Mouse (Mus musculus): ENCODE data around the gene Cdhr3. TPM values are rescaled to one million over a fixed set of nuclear protein-coding genes. Genes with fewer than 3 reads are reported as not detected.
"Not testable (repeated sequence)": the region's sequence is repeated elsewhere in the genome, so short reads cannot be mapped to it uniquely, and the experiment has no call there.

Gene Cdhr3
- polyA plus RNA-seq, 1 experiment from 2014 or later = not detected

DNA sequence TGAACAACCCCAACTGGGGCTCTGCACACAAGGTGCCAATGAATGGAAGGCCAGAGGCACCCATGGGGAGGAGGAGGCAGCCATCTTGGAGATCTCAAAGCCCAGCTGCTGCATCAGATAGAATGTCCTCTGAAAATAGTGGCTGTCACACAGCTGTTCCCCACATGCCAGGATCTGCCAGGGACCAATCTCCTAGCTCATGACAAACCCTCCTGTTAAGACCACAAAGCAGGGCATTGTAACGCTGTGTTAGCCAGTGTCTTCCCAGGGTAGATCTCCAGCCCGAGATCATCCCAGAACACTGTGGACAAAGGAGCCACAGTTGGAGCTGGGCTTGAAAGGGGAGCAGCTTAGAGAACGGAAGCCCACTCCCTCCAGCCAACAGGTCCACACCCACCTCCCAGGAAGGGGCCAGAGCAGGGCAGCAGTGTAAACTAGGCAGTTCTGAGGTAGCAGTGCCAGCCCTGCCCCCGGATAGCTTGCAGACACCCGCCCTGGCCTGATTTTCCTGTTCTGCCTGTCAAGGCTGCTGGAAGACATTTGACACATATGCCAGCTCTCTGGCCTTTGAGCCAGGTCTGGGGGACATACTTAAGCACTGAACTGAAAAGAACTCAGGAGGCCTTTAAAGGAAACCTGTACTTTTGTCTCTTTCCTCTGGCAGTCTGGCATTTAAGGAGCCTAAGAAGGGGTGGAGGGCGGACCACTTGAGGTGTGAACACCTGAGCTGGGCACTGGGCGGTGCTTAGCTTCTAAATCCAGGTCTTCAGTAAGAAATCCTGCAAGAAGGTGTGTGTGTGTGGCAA lies 84.2 kb downstream of the Cdhr3 start:
- H3K27me3 ChIP-seq (ENCODE audit: insufficient read depth, low read length) = no peaks in the 10 kb centered on the region
- DNase-seq (no peak), ATAC-seq (no peak)
- no peaks in the 10 kb centered on the region for H3K36me3 ChIP-seq (replicated peaks; ENCODE audit: insufficient read depth, low read length)
- no peak overlapping the region for H3K9ac ChIP-seq (replicated peaks)
- no peak overlapping the region for H3K27ac ChIP-seq (ENCODE audit: low read depth)
- H3K4me3 ChIP-seq (ENCODE audit: low read depth, low read length) = no peak overlapping the region
- no peaks in the 10 kb centered on the region for H3K9me3 ChIP-seq (ENCODE audit: low read length)
- H3K4me2 ChIP-seq (ENCODE audit: low read depth, low read length) = no peak overlapping the region
- TF ChIP-seq CTCF (IDR thresholded peaks at IDR 0.05; ENCODE audit: low read depth) (no peak), EP300 (IDR thresholded peaks at IDR 0.05; ENCODE audit: low read depth) (no peak)
- no peaks in the 10 kb centered on the region for H3K4me1 ChIP-seq (ENCODE audit: insufficient read depth)
- WGBS (ENCODE audit: insufficient replicate concordance) = 53% methylated on average over 7 of the region's 7 CpGs

DNA sequence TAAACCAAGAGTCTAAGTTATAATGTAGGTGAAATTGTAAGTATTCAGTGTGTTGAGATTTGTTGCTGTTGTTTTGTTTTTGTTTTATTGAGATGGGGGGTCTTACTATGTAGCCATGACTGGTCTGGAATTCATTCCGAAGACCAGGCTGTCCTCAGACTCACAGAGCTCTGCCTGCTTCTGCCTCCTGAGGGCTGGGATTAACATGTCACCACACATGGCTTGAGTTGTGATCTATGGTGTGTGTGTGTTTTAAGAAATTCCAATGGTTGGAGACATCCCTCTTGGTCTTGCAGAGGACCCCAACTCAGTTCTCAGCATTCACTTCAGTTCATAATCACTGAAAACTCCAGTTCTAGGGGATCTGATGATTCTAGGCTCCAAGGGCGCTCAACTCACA lies 85.5 kb downstream of the Cdhr3 start:
- Histone ChIP-seq H3K4me1 (ENCODE audit: insufficient read depth) (no peaks in the 10 kb centered on the region), H3K4me2 (ENCODE audit: low read depth, low read length) (no peak overlapping the region), H3K36me3 (replicated peaks; ENCODE audit: insufficient read depth, low read length) (no peaks in the 10 kb centered on the region), H3K9ac (replicated peaks) (no peak overlapping the region), H3K27ac (ENCODE audit: low read depth) (no peak overlapping the region), H3K4me3 (ENCODE audit: low read depth, low read length) (no peak overlapping the region), H3K9me3 (ENCODE audit: low read length) (no peaks in the 10 kb centered on the region), H3K27me3 (ENCODE audit: insufficient read depth, low read length) (no peaks in the 10 kb centered on the region)
- DNase-seq = no peak
- no peak for ATAC-seq
- TF ChIP-seq CTCF (IDR thresholded peaks at IDR 0.05; ENCODE audit: low read depth) (no peak), EP300 (IDR thresholded peaks at IDR 0.05; ENCODE audit: low read depth) (no peak)
- 75% methylated on average over 2 of the region's 2 CpGs for WGBS (ENCODE audit: insufficient replicate concordance)

DNA sequence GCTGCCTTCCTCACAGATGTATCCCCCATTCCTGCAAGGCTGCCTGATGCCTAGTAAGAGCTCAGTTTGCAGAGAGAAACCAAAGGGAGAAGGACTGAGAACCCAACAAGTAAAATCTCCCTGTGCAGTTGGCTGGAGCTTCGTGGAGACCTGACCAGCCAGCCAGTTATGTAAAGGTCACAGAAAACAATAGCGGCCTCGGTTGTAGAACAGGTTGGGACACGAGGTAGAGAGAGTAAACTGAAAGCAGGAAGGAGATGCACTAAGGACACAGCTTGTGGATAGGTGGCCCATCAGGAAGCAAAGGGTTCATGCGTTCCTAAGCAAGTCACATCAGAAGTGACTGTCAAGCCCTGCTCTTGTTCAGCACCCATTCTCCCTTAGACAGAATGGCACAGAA lies 86.8 kb downstream of the Cdhr3 start:
- no peak for ATAC-seq
- Histone ChIP-seq H3K4me1 (ENCODE audit: insufficient read depth) (no peaks in the 10 kb centered on the region), H3K4me3 (ENCODE audit: low read depth, low read length) (no peak overlapping the region), H3K36me3 (replicated peaks; ENCODE audit: insufficient read depth, low read length) (no peaks in the 10 kb centered on the region), H3K9ac (replicated peaks) (no peak overlapping the region), H3K4me2 (ENCODE audit: low read depth, low read length) (no peak overlapping the region), H3K9me3 (ENCODE audit: low read length) (no peaks in the 10 kb centered on the region), H3K27ac (ENCODE audit: low read depth) (no peak overlapping the region), H3K27me3 (ENCODE audit: insufficient read depth, low read length) (no peaks in the 10 kb centered on the region)
- 59% methylated on average over 5 of the region's 5 CpGs for WGBS (ENCODE audit: insufficient replicate concordance)
- TF ChIP-seq CTCF (IDR thresholded peaks at IDR 0.05; ENCODE audit: low read depth) (no peak), EP300 (IDR thresholded peaks at IDR 0.05; ENCODE audit: low read depth) (no peak)
- no peak for DNase-seq

DNA sequence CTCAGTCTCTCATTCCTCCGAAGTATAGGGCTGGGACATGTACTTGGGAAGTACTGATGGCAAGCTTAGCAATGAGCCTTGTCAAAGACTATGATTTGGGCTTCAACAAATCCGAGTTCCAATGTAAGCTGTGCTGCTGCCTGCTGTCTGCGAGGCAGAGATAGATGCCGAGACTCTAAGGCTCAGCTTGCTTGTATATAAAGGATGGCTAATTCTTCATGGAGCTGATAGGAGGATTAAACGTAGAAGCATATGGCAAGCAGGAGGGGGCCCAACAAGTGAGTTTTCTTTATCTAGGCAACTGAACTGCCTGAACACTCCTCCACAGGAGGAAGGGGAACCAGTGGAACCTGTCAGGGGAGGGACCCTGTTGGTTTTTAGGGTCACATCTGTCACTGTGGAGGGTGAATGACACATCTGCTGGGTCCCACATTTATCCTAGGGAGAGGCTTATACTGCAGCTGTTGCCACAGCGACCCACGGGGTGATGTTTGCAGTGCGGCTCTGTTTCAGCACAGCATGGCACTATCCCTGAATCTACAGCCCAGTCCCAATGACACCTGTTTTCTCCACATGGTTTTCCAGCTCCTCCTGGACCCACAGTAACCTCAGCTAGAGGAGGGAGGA lies 89.2 kb downstream of the Cdhr3 start:
- WGBS (ENCODE audit: insufficient replicate concordance) = 63% methylated on average over 8 of the region's 8 CpGs
- TF ChIP-seq EP300 (IDR thresholded peaks at IDR 0.05; ENCODE audit: low read depth) (no peak), CTCF (IDR thresholded peaks at IDR 0.05; ENCODE audit: low read depth) (no peak)
- Histone ChIP-seq H3K36me3 (replicated peaks; ENCODE audit: insufficient read depth, low read length) (no peaks in the 10 kb centered on the region), H3K9me3 (ENCODE audit: low read length) (no peaks in the 10 kb centered on the region), H3K4me3 (ENCODE audit: low read depth, low read length) (no peak overlapping the region), H3K4me2 (ENCODE audit: low read depth, low read length) (no peak overlapping the region), H3K27me3 (ENCODE audit: insufficient read depth, low read length) (no peaks in the 10 kb centered on the region), H3K4me1 (ENCODE audit: insufficient read depth) (no peaks in the 10 kb centered on the region), H3K9ac (replicated peaks) (no peak overlapping the region), H3K27ac (ENCODE audit: low read depth) (no peak overlapping the region)
- DNase-seq = no peak
- no peak for ATAC-seq

DNA sequence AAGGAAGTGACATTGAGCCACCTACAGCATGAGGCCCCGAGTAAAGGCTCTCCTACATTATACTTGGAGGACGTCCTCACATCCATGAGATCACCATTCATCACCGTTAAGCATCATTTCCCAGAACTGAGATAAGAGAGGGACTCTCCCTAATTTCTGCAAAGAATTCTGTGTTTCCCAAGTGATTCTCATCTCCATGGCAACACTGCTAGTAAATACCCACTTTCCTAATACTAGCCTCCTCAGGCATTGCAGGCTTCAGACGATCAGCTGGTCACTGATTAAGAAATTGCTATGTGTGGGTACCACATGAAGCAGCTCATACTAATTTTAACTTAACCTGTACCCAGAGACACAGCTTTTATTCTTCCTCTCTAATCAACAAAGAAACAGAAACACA lies 92.3 kb downstream of the Cdhr3 start:
- H3K4me2 ChIP-seq (ENCODE audit: low read depth, low read length) = no peak overlapping the region
- H3K36me3 ChIP-seq (replicated peaks; ENCODE audit: insufficient read depth, low read length) = no peaks in the 10 kb centered on the region
- 65% methylated on average over 4 of the region's 4 CpGs for WGBS (ENCODE audit: insufficient replicate concordance)
- H3K27me3 ChIP-seq (ENCODE audit: insufficient read depth, low read length) = no peaks in the 10 kb centered on the region
- no peak overlapping the region for H3K27ac ChIP-seq (ENCODE audit: low read depth)
- ATAC-seq = no peak
- no peak overlapping the region for H3K9ac ChIP-seq (replicated peaks)
- no peak for DNase-seq
- no peaks in the 10 kb centered on the region for H3K4me1 ChIP-seq (ENCODE audit: insufficient read depth)
- TF ChIP-seq EP300 (IDR thresholded peaks at IDR 0.05; ENCODE audit: low read depth) = no peak
- no peak for TF ChIP-seq CTCF (IDR thresholded peaks at IDR 0.05; ENCODE audit: low read depth)
- no peaks in the 10 kb centered on the region for H3K9me3 ChIP-seq (ENCODE audit: low read length)
- no peak overlapping the region for H3K4me3 ChIP-seq (ENCODE audit: low read depth, low read length)

DNA sequence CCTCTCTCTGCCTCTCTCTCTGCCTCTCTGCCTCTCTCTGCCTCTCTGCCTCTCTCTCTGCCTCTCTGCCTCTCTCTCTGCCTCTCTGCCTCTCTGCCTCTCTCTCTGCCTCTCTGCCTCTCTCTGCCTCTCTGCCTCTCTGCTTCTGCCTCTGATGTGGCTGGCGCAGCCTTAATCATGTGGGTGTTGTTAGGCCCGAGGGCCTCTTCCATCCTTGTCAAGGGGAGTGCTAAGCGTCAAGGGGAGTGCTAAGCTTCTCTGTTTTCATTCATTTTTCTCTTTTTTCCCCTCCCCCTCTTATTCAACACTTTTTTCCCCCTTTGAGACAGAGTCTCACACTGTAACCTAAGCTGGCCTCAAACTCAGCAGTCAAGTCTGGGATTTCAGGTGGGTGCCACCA lies 92.9 kb downstream of the Cdhr3 start:
- not testable (repeated sequence) for H3K36me3 ChIP-seq (replicated peaks; ENCODE audit: insufficient read depth, low read length); H3K27ac ChIP-seq (ENCODE audit: low read depth); H3K9ac ChIP-seq (replicated peaks); H3K4me1 ChIP-seq (ENCODE audit: insufficient read depth); H3K9me3 ChIP-seq (ENCODE audit: low read length); H3K4me3 ChIP-seq (ENCODE audit: low read depth, low read length); ATAC-seq; DNase-seq; H3K27me3 ChIP-seq (ENCODE audit: insufficient read depth, low read length); H3K4me2 ChIP-seq (ENCODE audit: low read depth, low read length)
- WGBS (ENCODE audit: insufficient replicate concordance) = 33% methylated on average over 3 of the region's 3 CpGs
